Mouse (Mus musculus) ES-E14 (cell line): ENCODE results near the gene Bud31. TPM values are rescaled to one million over a fixed set of nuclear protein-coding genes. Genes with fewer than 3 reads are reported as not detected.
A peak's percentile ranks its signal among the peaks of the same experiment; 100 is the strongest.

ENCODE experiments used
- DNase-seq: peaks from one replicate; pipeline ENCODE4 v3.0.0-alpha.2; 2013; ENCODE audit warnings: low read depth, low spot score
- H3K27ac ChIP-seq: 2 replicates; pipeline ENCODE4 v1.5.1; 2012; ENCODE audit warnings: low read depth, mild to moderate bottlenecking, low read length, moderate library complexity, mixed read lengths; ENCODE audit not compliant: poor library complexity, insufficient read depth, severe bottlenecking
- H3K36me3 ChIP-seq: 2 replicates; pipeline ENCODE4 v1.6.1; 2012; ENCODE audit warnings: mild to moderate bottlenecking, low read length, moderate library complexity, mixed read lengths; ENCODE audit not compliant: control insufficient read depth, poor library complexity, insufficient read depth, severe bottlenecking
- H3K4me1 ChIP-seq, 2 experiments: fragments of 150-350 bp in 1 of 2; sonication (generic) in 1 of 2; 2 replicates each; pipeline ENCODE4 v1.6.1; 2012; ENCODE audit warnings: low read length in 2 of 2, mild to moderate bottlenecking in 1 of 2, mixed read lengths in 1 of 2; ENCODE audit not compliant: control insufficient read depth in 2 of 2, insufficient read depth in 2 of 2, poor library complexity in 1 of 2
- H3K4me3 ChIP-seq, 2 experiments: fragments of 150-350 bp in 1 of 2; sonication (generic) in 1 of 2; 2 replicates each; pipeline ENCODE4 v1.5.1; 2012; ENCODE audit warnings: low read length in 2 of 2, low read depth in 1 of 2, mild to moderate bottlenecking in 1 of 2, mixed read lengths in 1 of 2; ENCODE audit not compliant: insufficient read depth in 1 of 2, poor library complexity in 1 of 2, severe bottlenecking in 1 of 2
- H3K9ac ChIP-seq: 2 replicates; pipeline ENCODE4 v1.6.1; 2012; ENCODE audit warnings: low read depth, mild to moderate bottlenecking, low read length, mixed read lengths; ENCODE audit not compliant: poor library complexity, insufficient read depth, severe bottlenecking
- H3K9me3 ChIP-seq: fragments of 150-350 bp; sonication (generic); 2 replicates; pipeline ENCODE4 v1.6.1; 2012; ENCODE audit warnings: low read depth, mild to moderate bottlenecking, low read length; ENCODE audit not compliant: control insufficient read depth, insufficient read depth
- CHD2 ChIP-seq: IDR thresholded peaks from 2 replicates; pipeline ENCODE4 v1.6.1; 2014; ENCODE audit warnings: mild to moderate bottlenecking, low read depth, low read length, inconsistent platforms
- HCFC1 ChIP-seq: IDR thresholded peaks from 2 replicates; pipeline ENCODE4 v1.6.1; 2012; ENCODE audit warnings: low read length, inconsistent platforms, borderline replicate concordance; ENCODE audit not compliant: insufficient read depth
- MAFK ChIP-seq: IDR thresholded peaks from 2 replicates; pipeline ENCODE4 v1.6.1; 2014; ENCODE audit warnings: mild to moderate bottlenecking, low read depth, low read length, inconsistent platforms; ENCODE audit not compliant: insufficient read depth
- ZC3H11A ChIP-seq: IDR thresholded peaks from 2 replicates; pipeline ENCODE4 v1.6.1; 2012; ENCODE audit warnings: low read depth, mild to moderate bottlenecking, inconsistent platforms, low read length, borderline replicate concordance
- ZNF384 ChIP-seq: IDR thresholded peaks from 2 replicates; pipeline ENCODE4 v1.6.1; 2012; ENCODE audit warnings: low read depth, low read length, inconsistent platforms
- in situ Hi-C, 2 experiments: fragments of 600-800 bp; cut with MboI; formaldehyde crosslinking; loops; one replicate each; pipeline ENCODE4 v1.15.1; 2025; ENCODE audit warnings: low sequenced_read_pairs in 2 of 2, inconsistent platforms in 1 of 2; ENCODE audit not compliant: unreplicated experiment in 2 of 2
- total RNA-seq: library from RNA; depleted of rRNA; stranded (reverse); fragments of 300-350 nt; gene quantifications from 2 replicates; pipeline ENCODE4 v1.2.3, GENCODE M21; 2012

Bud31 gene
- total RNA-seq, 1 experiment: 168 TPM

- Histone ChIP-seq H3K4me3 (peak within 1 kb of the TSS; percentile 93 to 100), H3K4me1 (peaks cover 2 to 6% of the 10 kb centered on the region in 2 experiments; a peak in 2 of 4 replicates), H3K9me3 (no peaks in the 10 kb centered on the region), H3K9ac (peak within 1 kb of the TSS; percentile 97), H3K27ac (peak within 1 kb of the TSS; percentile 74), H3K36me3 (peaks cover 14% of the 10 kb centered on the region)
- DNase-seq: peak; percentile 99
- in situ Hi-C loops: no loop called here
- TF ChIP-seq ZC3H11A (no peak), HCFC1 (peak; percentile 83)
Measured at GRCm38 (mm10) chr5:145166536-145167305, 26.6 kb downstream of the Bud31 start, which contains the start of the genes Ptcd1 and Cpsf4. Gene Ptcd1, minus strand, starts transcription at chr5:145167108. Gene Cpsf4, plus strand, starts transcription at chr5:145167213.

DNA sequence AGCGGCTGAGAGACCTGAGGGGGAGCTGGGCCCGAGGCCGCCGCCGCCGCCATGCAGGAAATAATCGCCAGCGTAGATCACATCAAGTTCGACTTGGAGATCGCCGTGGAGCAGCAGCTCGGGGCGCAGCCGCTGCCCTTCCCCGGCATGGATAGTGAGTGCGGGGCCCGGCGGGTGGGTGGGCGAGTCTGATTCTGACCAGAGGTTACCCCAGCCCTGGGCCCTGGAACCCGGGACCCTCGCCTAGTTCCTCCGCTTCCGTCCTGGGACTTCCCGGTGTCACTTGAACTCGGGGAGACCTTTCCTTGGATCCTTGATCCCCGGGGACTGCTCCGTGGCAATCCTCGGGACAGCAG, 27.1 kb downstream of the Bud31 start:
- Histone ChIP-seq H3K4me3 (peak overlapping the region; percentile 93 to 100), H3K9ac (peak overlapping the region; percentile 97), H3K4me1 (peaks cover 2 to 6% of the 10 kb centered on the region in 2 experiments; a peak in 2 of 4 replicates), H3K9me3 (no peaks in the 10 kb centered on the region), H3K27ac (peak overlapping the region; percentile 74), H3K36me3 (peaks cover 18% of the 10 kb centered on the region)
- in situ Hi-C loops: no loop called here
- no peak for TF ChIP-seq ZC3H11A
- no peak for DNase-seq

- peaks cover 88% of the 10 kb centered on the region for H3K36me3 ChIP-seq
- peaks cover 0 to 1% of the 10 kb centered on the region in 2 experiments; a peak in 1 of 4 replicates for H3K4me1 ChIP-seq
- no peaks in the 10 kb centered on the region for H3K9me3 ChIP-seq
- DNase-seq: no peak
- H3K9ac ChIP-seq: no peak overlapping the region
- no peak for TF ChIP-seq ZNF384
- TF ChIP-seq MAFK: no peak
- TF ChIP-seq HCFC1: no peak
- no peak for TF ChIP-seq CHD2
- no peak for TF ChIP-seq ZC3H11A
- no peak overlapping the region for H3K27ac ChIP-seq
- no peak overlapping the region for H3K4me3 ChIP-seq
- in situ Hi-C loops: no loop called here
Measured at GRCm38 (mm10) chr5:145178461-145178980, 38.4 kb downstream of the Bud31 start.

DNA sequence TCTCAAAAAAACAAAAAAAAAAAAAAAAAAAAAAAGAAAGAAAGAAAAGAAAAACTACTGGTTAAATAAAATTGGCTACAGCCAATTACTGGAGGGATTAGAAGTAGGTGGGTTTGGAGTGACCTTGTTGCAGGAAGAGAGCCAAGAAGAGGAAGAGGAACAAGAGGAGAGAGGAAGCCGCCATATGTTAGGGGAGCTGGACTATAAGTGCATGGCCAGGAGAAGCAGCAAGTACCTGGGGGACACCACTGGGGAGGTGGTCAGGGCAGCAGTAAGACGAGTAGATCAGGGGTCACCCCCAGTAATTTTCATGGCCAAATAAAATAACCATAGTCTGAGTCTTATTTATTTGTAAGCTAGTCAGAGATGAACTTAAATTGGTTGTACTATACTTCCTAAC, 45.1 kb downstream of the Bud31 start:
- H3K9me3 ChIP-seq: no peaks in the 10 kb centered on the region
- DNase-seq: no peak
- no peak overlapping the region for H3K9ac ChIP-seq
- no peak overlapping the region for H3K27ac ChIP-seq
- in situ Hi-C loops: no loop called here
- H3K4me1 ChIP-seq: peaks cover 0 to 2% of the 10 kb centered on the region in 2 experiments; a peak in 1 of 4 replicates
- peaks cover 55% of the 10 kb centered on the region for H3K36me3 ChIP-seq
- TF ChIP-seq MAFK (no peak), ZNF384 (no peak), HCFC1 (no peak), ZC3H11A (no peak), CHD2 (no peak)
- no peak overlapping the region for H3K4me3 ChIP-seq

DNA sequence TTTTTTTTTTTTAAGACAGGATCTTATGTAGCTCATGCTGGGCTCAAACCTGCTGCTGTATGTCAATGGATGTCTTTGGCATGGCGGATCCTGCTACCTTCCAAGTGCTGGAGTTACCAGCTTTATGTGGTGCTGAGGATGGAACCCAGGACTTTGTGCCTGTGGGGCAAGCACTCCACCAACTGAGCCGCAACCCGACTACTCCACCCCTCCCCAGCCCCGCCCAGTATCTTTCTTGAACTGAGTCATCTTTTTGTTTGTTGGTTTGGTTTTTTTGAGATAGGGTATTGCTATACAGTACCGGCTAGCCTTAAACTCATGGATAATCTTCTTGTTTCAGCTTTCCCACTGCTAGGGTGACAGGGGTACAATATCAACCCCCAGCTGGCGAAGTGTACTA, 49.3 kb downstream of the Bud31 start:
- H3K36me3 ChIP-seq: peaks cover 22% of the 10 kb centered on the region
- in situ Hi-C loops: no loop called here

More for the DNA sequence above, 49.3 kb downstream of the Bud31 start:
- Histone ChIP-seq H3K9ac (no peak overlapping the region), H3K4me3 (no peak overlapping the region), H3K4me1 (peaks cover 5 to 6% of the 10 kb centered on the region in 2 experiments; a peak in 3 of 4 replicates), H3K9me3 (no peaks in the 10 kb centered on the region), H3K27ac (no peak overlapping the region)
- DNase-seq: no peak
- TF ChIP-seq CHD2: no peak
- no peak for TF ChIP-seq ZNF384
- TF ChIP-seq MAFK: no peak
- TF ChIP-seq HCFC1: no peak
- no peak for TF ChIP-seq ZC3H11A
